Mouse (Mus musculus): ENCODE results near the gene Pecam1.
"Not testable (repeated sequence)": the region's sequence is repeated elsewhere in the genome, so short reads cannot be mapped to it uniquely, and the experiment has no call there.

Gene Pecam1

GRCm38 (mm10) chr11:106770195-106770974, 20.0 kb upstream of the Pecam1 start:
- DNase-seq (ENCODE audit: low spot score): no peak

- DNase-seq (ENCODE audit: low spot score): no peak
Observed at GRCm38 (mm10) chr11:106767516-106767915, 17.1 kb upstream of the Pecam1 start.

- DNase-seq (ENCODE audit: low spot score): no peak
Observed at GRCm38 (mm10) chr11:106766611-106767162, 16.3 kb upstream of the Pecam1 start.

- DNase-seq (ENCODE audit: low spot score): no peak
Observed at GRCm38 (mm10) chr11:106762800-106763185, 12.4 kb upstream of the Pecam1 start.

- peak; percentile 28 for DNase-seq (ENCODE audit: low spot score)
Observed at GRCm38 (mm10) chr11:106762139-106762799, 11.8 kb upstream of the Pecam1 start.

- DNase-seq (ENCODE audit: low spot score): peak; percentile 24
Observed at GRCm38 (mm10) chr11:106760511-106760910, 10.1 kb upstream of the Pecam1 start.

GRCm38 (mm10) chr11:106759028-106759427, 8.6 kb upstream of the Pecam1 start:
- no peak for DNase-seq (ENCODE audit: low spot score)

- no peak for DNase-seq (ENCODE audit: low spot score)
Observed at GRCm38 (mm10) chr11:106755583-106755982, 5.2 kb upstream of the Pecam1 start.

GRCm38 (mm10) chr11:106753314-106753713, 2.9 kb upstream of the Pecam1 start:
- no peak for DNase-seq (ENCODE audit: low spot score)

GRCm38 (mm10) chr11:106752103-106752502, 1.7 kb upstream of the Pecam1 start:
- no peak for DNase-seq (ENCODE audit: low spot score)

- DNase-seq (ENCODE audit: low spot score): no peak
Observed at GRCm38 (mm10) chr11:106751039-106752018, 901 bp upstream of the Pecam1 start, which contains the start of gene Milr1. Gene Milr1 (plus strand): TSS chr11:106751226.

- not testable (repeated sequence) for DNase-seq (ENCODE audit: low spot score)
Observed at GRCm38 (mm10) chr11:106749557-106750120, 789 bp downstream of the Pecam1 start.

- DNase-seq (ENCODE audit: low spot score): no peak
Observed at GRCm38 (mm10) chr11:106744949-106745348, 5.5 kb downstream of the Pecam1 start.

- no peak for DNase-seq (ENCODE audit: low spot score)
Observed at GRCm38 (mm10) chr11:106742388-106742841, 8.0 kb downstream of the Pecam1 start.

GRCm38 (mm10) chr11:106741826-106742225, 8.6 kb downstream of the Pecam1 start:
- no peak for DNase-seq (ENCODE audit: low spot score)

- DNase-seq (ENCODE audit: low spot score): no peak
Observed at GRCm38 (mm10) chr11:106741232-106741631, 9.2 kb downstream of the Pecam1 start.

GRCm38 (mm10) chr11:106740724-106741123, 9.7 kb downstream of the Pecam1 start:
- not testable (repeated sequence) for DNase-seq (ENCODE audit: low spot score)

GRCm38 (mm10) chr11:106739116-106739515, 11.3 kb downstream of the Pecam1 start:
- DNase-seq (ENCODE audit: low spot score): no peak

GRCm38 (mm10) chr11:106737178-106737621, 13.2 kb downstream of the Pecam1 start:
- DNase-seq (ENCODE audit: low spot score): no peak

GRCm38 (mm10) chr11:106736614-106737013, 13.8 kb downstream of the Pecam1 start:
- DNase-seq (ENCODE audit: low spot score): no peak

- DNase-seq (ENCODE audit: low spot score): no peak
Observed at GRCm38 (mm10) chr11:106730714-106731113, 19.7 kb downstream of the Pecam1 start.

All from ovary, adult 18-20 months (tissue).